Mouse (Mus musculus) lung, adult 2 months (tissue): ENCODE measurements around the gene Gm340. TPM values are rescaled to one million over a fixed set of nuclear protein-coding genes. Genes with fewer than 3 reads are reported as not detected.

Experiments used
- DNase-seq: peaks from one replicate; pipeline ENCODE4 v3.0.0; 2022
- H3K4me1 ChIP-seq: fragments of 200-500 bp; 2 replicates; pipeline ENCODE4 v1.6.1; 2011; ENCODE audit warnings: low read length; ENCODE audit not compliant: control insufficient read depth, insufficient read depth
- H3K4me3 ChIP-seq: fragments of 200-500 bp; replicated peaks from 2 replicates; pipeline ENCODE3; 2011; ENCODE audit warnings: low read depth, mild to moderate bottlenecking, control low read depth, low read length; ENCODE audit errors: extremely low read depth
- CTCF ChIP-seq: fragments of 200-500 bp; IDR thresholded peaks from 2 replicates; pipeline ENCODE4 v1.5.1; 2011; ENCODE audit warnings: mild to moderate bottlenecking, low read length, control low read depth; ENCODE audit not compliant: insufficient read depth
- POLR2A ChIP-seq: fragments of 200-500 bp; IDR thresholded peaks from 2 replicates; pipeline ENCODE4 v1.6.1; 2011; ENCODE audit warnings: low read depth, mild to moderate bottlenecking, control low read depth, low read length, borderline replicate concordance; ENCODE audit errors: extremely low read depth
- WGBS: fragments of 180-500 bp; shearing (Covaris S2); methylation state at CpG from one replicate; pipeline ENCODE4 v1.1.7; 2018; 5-methylcytosine and 5-hydroxymethylcytosine counted together
- polyA plus RNA-seq: library from polyadenylated mRNA; depleted of rRNA; stranded (reverse); fragments of >200 nt; gene quantifications from 2 replicates; pipeline ENCODE4 v1.2.3, GENCODE M21; 2012

Gm340 gene
- polyA plus RNA-seq, 1 experiment = 1.3 TPM

- WGBS = 65% methylated on average over 6 of the region's 6 CpGs
- no peak overlapping the region for H3K4me3 ChIP-seq
- no peak for DNase-seq
- TF ChIP-seq CTCF = no peak
- no peak for TF ChIP-seq POLR2A
- H3K4me1 ChIP-seq = no peaks in the 10 kb centered on the region
These were observed 29.5 kb downstream of the Gm340 start for GRCm38 (mm10) chr19:41611683-41612082.

- TF ChIP-seq CTCF (no peak), POLR2A (no peak)
- no peak overlapping the region for H3K4me3 ChIP-seq
- WGBS = 41% methylated on average over 16 of the region's 16 CpGs
These were observed 31.3 kb downstream of the Gm340 start for GRCm38 (mm10) chr19:41613325-41614087.

GRCm38 (mm10) chr19:41615606-41616224 is 33.5 kb downstream of the Gm340 start:
- TF ChIP-seq CTCF (no peak), POLR2A (no peak)
- no peak for DNase-seq
- no peaks in the 10 kb centered on the region for H3K4me1 ChIP-seq
- H3K4me3 ChIP-seq = no peak overlapping the region
- 58% methylated on average over 11 of the region's 11 CpGs for WGBS

More at GRCm38 (mm10) chr19:41613325-41614087, 31.3 kb downstream of the Gm340 start:
- DNase-seq = no peak
- no peaks in the 10 kb centered on the region for H3K4me1 ChIP-seq

- no peak for TF ChIP-seq CTCF
- no peak for TF ChIP-seq POLR2A
- WGBS = 84% methylated on average over 6 of the region's 6 CpGs
- no peak overlapping the region for H3K4me3 ChIP-seq
- DNase-seq = no peak
- H3K4me1 ChIP-seq = no peaks in the 10 kb centered on the region
These were observed 34.1 kb downstream of the Gm340 start for GRCm38 (mm10) chr19:41616274-41616673.

- WGBS = 78% methylated on average over 13 of the region's 13 CpGs
- no peak overlapping the region for H3K4me3 ChIP-seq
- TF ChIP-seq CTCF (no peak), POLR2A (no peak)
- DNase-seq = no peak
- no peaks in the 10 kb centered on the region for H3K4me1 ChIP-seq
These were observed 34.9 kb downstream of the Gm340 start for GRCm38 (mm10) chr19:41617102-41617501.

GRCm38 (mm10) chr19:41618153-41618657 is 36.0 kb downstream of the Gm340 start:
- 41% methylated on average over 6 of the region's 6 CpGs for WGBS
- Histone ChIP-seq H3K4me3 (no peak overlapping the region), H3K4me1 (no peaks in the 10 kb centered on the region)
- DNase-seq = no peak
- no peak for TF ChIP-seq CTCF
- TF ChIP-seq POLR2A = no peak

GRCm38 (mm10) chr19:41618771-41619385 is 36.7 kb downstream of the Gm340 start:
- no peak for TF ChIP-seq POLR2A
- TF ChIP-seq CTCF = no peak
- 54% methylated on average over 19 of the region's 19 CpGs for WGBS
- no peak for DNase-seq
- no peak overlapping the region for H3K4me3 ChIP-seq
- no peaks in the 10 kb centered on the region for H3K4me1 ChIP-seq

GRCm38 (mm10) chr19:41620366-41621092 is 38.4 kb downstream of the Gm340 start:
- WGBS = 77% methylated on average over 14 of the region's 14 CpGs
- no peak overlapping the region for H3K4me3 ChIP-seq
- no peak for DNase-seq
- no peaks in the 10 kb centered on the region for H3K4me1 ChIP-seq
- TF ChIP-seq POLR2A (no peak), CTCF (no peak)

GRCm38 (mm10) chr19:41628970-41629369 is 46.8 kb downstream of the Gm340 start:
- 60% methylated on average over 11 of the region's 11 CpGs for WGBS
- peak; percentile 16 for DNase-seq
- TF ChIP-seq CTCF (no peak), POLR2A (no peak)
- Histone ChIP-seq H3K4me1 (no peaks in the 10 kb centered on the region), H3K4me3 (no peak overlapping the region)
